Comparison of ENCODE assay signal across 22 mouse cellular contexts in the genomic region with DNA sequence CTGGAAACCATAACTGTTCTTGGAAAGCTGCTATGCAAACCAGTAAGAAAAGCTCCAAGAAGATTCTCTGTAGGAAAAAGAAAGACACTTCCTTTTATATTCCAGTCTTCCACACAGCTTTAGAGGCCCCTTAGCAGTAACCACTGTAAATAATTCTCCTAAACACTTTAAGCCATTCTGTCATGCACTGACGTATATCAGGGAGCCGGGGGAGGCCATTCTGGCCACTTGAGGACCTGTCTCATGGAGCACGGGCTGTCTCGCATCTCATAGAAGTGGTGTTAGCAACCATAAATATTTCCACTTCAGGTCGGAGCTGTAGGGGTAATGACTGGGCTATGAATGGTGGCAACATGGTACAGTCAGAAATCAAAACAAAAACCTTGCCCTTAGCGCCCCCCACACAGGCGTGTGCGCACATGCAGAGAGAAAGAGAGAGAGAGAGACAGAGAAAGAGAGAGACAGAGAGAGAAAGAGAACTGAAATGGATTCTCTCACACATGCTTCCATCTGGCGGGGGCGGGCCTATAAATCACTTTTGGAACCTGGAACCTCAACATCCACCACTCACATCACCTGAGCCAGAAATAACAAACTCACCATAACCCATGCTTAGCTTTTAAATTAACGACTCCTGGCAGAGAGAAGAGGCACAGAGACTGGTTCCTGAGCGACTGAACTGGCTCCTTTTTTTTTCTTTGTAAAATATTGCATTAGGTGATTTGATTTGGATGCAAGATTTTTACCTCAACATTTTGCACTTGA. TPM values are rescaled to one million over a fixed set of nuclear protein-coding genes. Genes with fewer than 3 reads are reported as not detected.
DNase-seq lines count a peak whose midpoint lies in the region; ATAC-seq and TF ChIP-seq lines count a peak whose summit lies in the region.
"Had no signal": no experiment of that assay in that cellular context is flagged by ENCODE, and none has a peak within 500 bp of the region (broad histone marks: within the 10 kb centered on the region; RNA-seq: fewer than 3 reads in every experiment).

No protein-coding gene starts in this region.

- no peak for ATAC-seq in intestine, embryonic 14.5 days (replicated peaks; ENCODE audit: low FRiP score, low TSS enrichment, low read depth)
- ATAC-seq in intestine, postnatal 0 days: no peak
- no peak for ATAC-seq in stomach, postnatal 0 days (ENCODE audit: low FRiP score, low TSS enrichment)
- no peak for ATAC-seq in forebrain, embryonic 12.5 days (ENCODE audit: low FRiP score)
- ATAC-seq: midbrain, embryonic 13.5 days had no signal

- H3K9ac ChIP-seq in intestine, embryonic 14.5 days (ENCODE audit: low read length): no peak overlapping the region
- no peak overlapping the region for H3K9ac ChIP-seq in intestine, postnatal 0 days (ENCODE audit: low read depth, low read length)
- no peak overlapping the region for H3K9ac ChIP-seq in stomach, postnatal 0 days (ENCODE audit: low read length)
- H3K9ac ChIP-seq in forebrain, embryonic 12.5 days: no peak overlapping the region
- H3K9ac ChIP-seq: midbrain, embryonic 13.5 days had no signal

- H3K36me3 ChIP-seq in intestine, embryonic 14.5 days (ENCODE audit: control insufficient read depth, insufficient read depth, low read length): no peaks in the 10 kb centered on the region
- H3K36me3 ChIP-seq in intestine, postnatal 0 days (ENCODE audit: control insufficient read depth, insufficient read depth): no peaks in the 10 kb centered on the region
- H3K36me3 ChIP-seq in testis, adult 2 months (ENCODE audit: control insufficient read depth, insufficient read depth, low read length): no peaks in the 10 kb centered on the region
- H3K36me3 ChIP-seq in stomach, postnatal 0 days (ENCODE audit: control insufficient read depth, insufficient read depth, low read length): no peaks in the 10 kb centered on the region
- H3K36me3 ChIP-seq in forebrain, embryonic 12.5 days (replicated peaks): no peaks in the 10 kb centered on the region
- H3K36me3 ChIP-seq: hindbrain, embryonic 10.5 days; midbrain, embryonic 13.5 days had no signal

- H3K27ac ChIP-seq in gastrocnemius, adult 2 months: peak overlapping the region; percentile 2; the same call in 1 of the 2 replicates
- peak overlapping the region; percentile 43; the same call in 1 of the 2 replicates for H3K27ac ChIP-seq in intestine, embryonic 14.5 days (ENCODE audit: low read depth)
- H3K27ac ChIP-seq in intestine, postnatal 0 days (ENCODE audit: low read depth, low read length): no peak overlapping the region
- 0 out of 2 replicates have a peak overlapping the region, but pooled peaks have one; percentile 13 for H3K27ac ChIP-seq in testis, adult 2 months (ENCODE audit: control insufficient read depth, insufficient read depth, low read depth, low read length)
- H3K27ac ChIP-seq in stomach, postnatal 0 days (replicated peaks): 0 out of 2 replicates have a peak overlapping the region, but pooled peaks have one; percentile 13
- H3K27ac ChIP-seq in forebrain, embryonic 12.5 days: no peak overlapping the region
- H3K27ac ChIP-seq: hindbrain, embryonic 10.5 days; midbrain, embryonic 13.5 days had no signal

- DNase-seq in gastrocnemius, adult 2 months: no peak
- no peak for DNase-seq in gastrocnemius, postnatal 4 days (ENCODE audit: low spot score in 2 of 2)
- no peak for DNase-seq in intestine, embryonic 14.5 days (ENCODE audit: low spot score)
- no peak for DNase-seq in testis, postnatal 14 days (ENCODE audit: low spot score)
- no peak for DNase-seq in stomach, postnatal 0 days (ENCODE audit: low spot score)
- DNase-seq: adrenal gland, adult 2 months; cerebellum, postnatal 14 days; embryo, embryonic 11 days; gastrocnemius, postnatal 25 days; kidney, adult 9 months; layer of hippocampus, adult 9-11 months; retina, postnatal 1 day; right cerebral cortex, postnatal 4 days; thymus, adult 2 months had no signal

- TF ChIP-seq EP300 in stomach, postnatal 0 days (optimal IDR thresholded peaks at IDR 0.05): no peak

- no peak overlapping the region for H3K4me2 ChIP-seq in intestine, embryonic 14.5 days (ENCODE audit: low read length)
- H3K4me2 ChIP-seq in intestine, postnatal 0 days (replicated peaks; ENCODE audit: low read depth): no peak overlapping the region
- no peak overlapping the region for H3K4me2 ChIP-seq in stomach, postnatal 0 days (replicated peaks; ENCODE audit: low read depth)
- H3K4me2 ChIP-seq in forebrain, embryonic 12.5 days: no peak overlapping the region
- H3K4me2 ChIP-seq: midbrain, embryonic 13.5 days had no signal

- no peak for TF ChIP-seq POLR2A in testis, adult 2 months (IDR thresholded peaks at IDR 0.05; ENCODE audit: control insufficient read depth, low read depth, low read length)

- H3K9me3 ChIP-seq in intestine, embryonic 14.5 days (ENCODE audit: control insufficient read depth, low read length): no peaks in the 10 kb centered on the region
- no peaks in the 10 kb centered on the region for H3K9me3 ChIP-seq in intestine, postnatal 0 days (ENCODE audit: control insufficient read depth)
- H3K9me3 ChIP-seq in stomach, postnatal 0 days (ENCODE audit: control insufficient read depth, low read length): no peaks in the 10 kb centered on the region
- no peaks in the 10 kb centered on the region for H3K9me3 ChIP-seq in forebrain, embryonic 12.5 days
- H3K9me3 ChIP-seq: hindbrain, embryonic 10.5 days; midbrain, embryonic 13.5 days had no signal

- WGBS in intestine, embryonic 14.5 days: 48% methylated on average over 12 of the region's 12 CpGs
- WGBS in intestine, postnatal 0 days: 76% methylated on average over 12 of the region's 12 CpGs
- WGBS in stomach, postnatal 0 days: 63% methylated on average over 12 of the region's 12 CpGs
- WGBS in forebrain, embryonic 12.5 days: 88% methylated on average over 12 of the region's 12 CpGs

- TF ChIP-seq CTCF in gastrocnemius, adult 2 months (IDR thresholded peaks at IDR 0.05): no peak
- no peak for TF ChIP-seq CTCF in intestine, postnatal 0 days (IDR thresholded peaks at IDR 0.05; ENCODE audit: low read depth)
- TF ChIP-seq CTCF in testis, adult 2 months (IDR thresholded peaks at IDR 0.05; ENCODE audit: control insufficient read depth, insufficient read depth, insufficient replicate concordance, low read depth, low read length): no peak
- no peak for TF ChIP-seq CTCF in stomach, postnatal 0 days (IDR thresholded peaks at IDR 0.05; ENCODE audit: low read depth)

- no peak overlapping the region for H3K4me3 ChIP-seq in gastrocnemius, adult 2 months
- no peak overlapping the region for H3K4me3 ChIP-seq in intestine, embryonic 14.5 days (ENCODE audit: low read depth, low read length)
- H3K4me3 ChIP-seq in intestine, postnatal 0 days (ENCODE audit: low read depth, low read length): no peak overlapping the region
- H3K4me3 ChIP-seq in testis, adult 2 months (ENCODE audit: control insufficient read depth, low read depth, low read length): no peak overlapping the region
- no peak overlapping the region for H3K4me3 ChIP-seq in stomach, postnatal 0 days (ENCODE audit: low read depth, low read length)
- no peak overlapping the region for H3K4me3 ChIP-seq in forebrain, embryonic 12.5 days (replicated peaks)
- H3K4me3 ChIP-seq: hindbrain, embryonic 10.5 days; midbrain, embryonic 13.5 days had no signal

- no peaks in the 10 kb centered on the region for H3K27me3 ChIP-seq in intestine, embryonic 14.5 days (replicated peaks; ENCODE audit: control insufficient read depth, insufficient read depth, low read length)
- H3K27me3 ChIP-seq in intestine, postnatal 0 days (replicated peaks; ENCODE audit: control insufficient read depth, insufficient read depth, low read length): no peaks in the 10 kb centered on the region
- H3K27me3 ChIP-seq in testis, adult 2 months (ENCODE audit: control insufficient read depth, insufficient read depth, low read length): no peaks in the 10 kb centered on the region; the same call in 1 of the 2 replicates
- H3K27me3 ChIP-seq in stomach, postnatal 0 days (ENCODE audit: control insufficient read depth, insufficient read depth, low read length): no peaks in the 10 kb centered on the region
- no peaks in the 10 kb centered on the region for H3K27me3 ChIP-seq in forebrain, embryonic 12.5 days
- H3K27me3 ChIP-seq: midbrain, embryonic 13.5 days had no signal

- intact Hi-C loops in gastrocnemius, adult 2 months (cut with DNase I): no loop called here

- peaks cover 10% of the 10 kb centered on the region; the same call in 1 of the 2 replicates for H3K4me1 ChIP-seq in intestine, embryonic 14.5 days (replicated peaks; ENCODE audit: control insufficient read depth, insufficient read depth, low read length)
- H3K4me1 ChIP-seq in intestine, postnatal 0 days (replicated peaks; ENCODE audit: control insufficient read depth, insufficient read depth, low read length): no peaks in the 10 kb centered on the region
- peaks cover 13% of the 10 kb centered on the region for H3K4me1 ChIP-seq in testis, adult 2 months (ENCODE audit: control insufficient read depth, insufficient read depth, low read length)
- no peaks in the 10 kb centered on the region for H3K4me1 ChIP-seq in stomach, postnatal 0 days (replicated peaks; ENCODE audit: control insufficient read depth, insufficient read depth)
- H3K4me1 ChIP-seq in forebrain, embryonic 12.5 days: no peaks in the 10 kb centered on the region
- H3K4me1 ChIP-seq: hindbrain, embryonic 10.5 days; midbrain, embryonic 13.5 days had no signal

RNA-seq across cellular contexts. Expression of a gene that starts 50.9 kb away (rescaled TPM):
- total RNA-seq in gastrocnemius, adult 2 months (2021): not detected
- 1 to 10 TPM in 1 of 2 experiments, under 1 TPM in 1; 0.29 to 1.1 TPM for total RNA-seq in gastrocnemius, postnatal 4 days (2021)
- 0.45 and 0.85 TPM in 2 replicates for polyA plus RNA-seq in intestine, embryonic 14.5 days (2014; fragmentation: Nextera tagmentation; extraction: Ambion mirVana)
- polyA plus RNA-seq in intestine, postnatal 0 days (2015; fragmentation: Nextera tagmentation; extraction: Ambion mirVana): 0.17 and 0.18 TPM in 2 replicates
- polyA plus RNA-seq in testis, adult 2 months (2012; rRNA removed): 538 and 551 TPM in 2 replicates
- polyA plus RNA-seq in stomach, postnatal 0 days (2015; fragmentation: Nextera tagmentation; extraction: Ambion mirVana): 0.19 TPM in 1 of 2 replicates, not detected in the other
- polyA plus RNA-seq in forebrain, embryonic 12.5 days (2016; fragmentation: Nextera tagmentation; extraction: Ambion mirVana): 0.13 TPM in 1 of 2 replicates, not detected in the other
- total RNA-seq: adrenal gland, adult 2 months; gastrocnemius, postnatal 25 days; liver, adult 2 months; MEL; neutrophil, adult 5-6 weeks had no signal
- polyA plus RNA-seq: adrenal gland, adult 2 months; liver, adult 2 months had no signal

RNA-seq across cellular contexts. Expression of a gene that starts 54.5 kb away (rescaled TPM):
- 10 to 100 TPM; 88.5 to 89.5 TPM for total RNA-seq in gastrocnemius, adult 2 months (2021)
- total RNA-seq in gastrocnemius, postnatal 4 days (2021): 100 to 1,000 TPM; 107 to 109 TPM
- polyA plus RNA-seq in intestine, embryonic 14.5 days (2014; fragmentation: Nextera tagmentation; extraction: Ambion mirVana): 20.7 and 25.0 TPM in 2 replicates
- polyA plus RNA-seq in intestine, postnatal 0 days (2015; fragmentation: Nextera tagmentation; extraction: Ambion mirVana): 8.2 and 8.5 TPM in 2 replicates
- polyA plus RNA-seq in testis, adult 2 months (2012; rRNA removed): 20.1 and 21.7 TPM in 2 replicates
- 12.4 and 12.7 TPM in 2 replicates for polyA plus RNA-seq in stomach, postnatal 0 days (2015; fragmentation: Nextera tagmentation; extraction: Ambion mirVana)
- 19.2 and 22.1 TPM in 2 replicates for polyA plus RNA-seq in forebrain, embryonic 12.5 days (2016; fragmentation: Nextera tagmentation; extraction: Ambion mirVana)

Comparison
In these comparisons a context has a peak if more than half of its experiments do, and no peak if none do; other contexts are left out.
1. H3K27ac ChIP-seq: peak in gastrocnemius, adult 2 months (single experiment), intestine, embryonic 14.5 days (single experiment), testis, adult 2 months (single experiment) and stomach, postnatal 0 days (single experiment); none in intestine, postnatal 0 days (single experiment) and forebrain, embryonic 12.5 days (single experiment).
2. RNA of a gene that starts 50.9 kb away (polyA plus RNA-seq): 538 to 551 TPM in testis, adult 2 months; 0.45 to 0.85 TPM in intestine, embryonic 14.5 days, 0.19 TPM in stomach, postnatal 0 days, 0.17 to 0.18 TPM in intestine, postnatal 0 days and 0.13 TPM in forebrain, embryonic 12.5 days; every median in the first group is over 100 times any median in the second.